Mouse (Mus musculus): ENCODE results near the gene Vax1. TPM values are rescaled to one million over a fixed set of nuclear protein-coding genes. Genes with fewer than 3 reads are reported as not detected.

Gene Vax1
- polyA plus RNA-seq, 1 experiment from 2014 or later = not detected

DNA sequence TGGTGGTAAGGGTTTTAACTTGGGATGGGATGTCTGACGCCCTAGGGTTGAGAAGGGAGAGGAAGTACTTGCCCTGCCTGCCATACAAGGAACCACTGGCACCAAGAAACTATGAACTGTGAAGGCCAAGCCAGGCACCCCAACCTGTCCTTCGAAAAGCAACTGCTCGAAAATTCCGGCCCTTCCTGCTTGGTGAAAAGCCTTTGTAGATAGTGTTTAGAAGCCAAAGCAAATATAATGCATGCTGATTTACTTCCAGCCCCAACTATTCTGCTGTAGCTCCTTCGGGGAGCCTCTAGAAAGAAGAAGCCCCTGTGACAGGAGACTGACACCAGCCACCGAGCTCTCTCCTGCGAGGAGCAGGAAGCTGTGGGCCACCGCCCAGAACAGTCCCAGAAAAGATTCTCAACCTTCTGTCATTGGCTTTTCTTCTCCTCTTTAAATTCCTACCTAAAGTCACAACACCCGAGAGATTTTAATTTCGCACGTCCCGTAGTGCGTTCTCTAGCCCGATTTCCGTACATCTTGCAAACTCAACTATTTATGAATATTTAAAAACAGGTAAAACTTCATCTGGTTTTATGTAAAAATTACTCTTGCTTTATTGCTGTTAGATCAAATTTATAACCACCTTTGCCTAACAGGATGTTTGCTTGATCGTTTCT, 4.8 kb downstream of the Vax1 start:
- Histone ChIP-seq H3K4me1 (ENCODE audit: control insufficient read depth, low read depth, low read length) (no peaks in the 10 kb centered on the region), H3K36me3 (ENCODE audit: control insufficient read depth, insufficient read depth) (no peaks in the 10 kb centered on the region), H3K4me2 (ENCODE audit: low read depth, low read length) (no peak overlapping the region), H3K27me3 (ENCODE audit: control insufficient read depth, insufficient read depth, low read depth, low read length) (peaks cover 95% of the 10 kb centered on the region), H3K9ac (ENCODE audit: low read depth, low read length) (no peak overlapping the region), H3K27ac (ENCODE audit: low read length) (no peak overlapping the region), H3K4me3 (ENCODE audit: low read depth, low read length) (no peak overlapping the region), H3K9me3 (replicated peaks; ENCODE audit: control insufficient read depth, low read length) (no peaks in the 10 kb centered on the region)
- WGBS (ENCODE audit: insufficient replicate concordance) = 7% methylated on average over 16 of the region's 16 CpGs
- ATAC-seq (ENCODE audit: low read depth) = no peak

DNA sequence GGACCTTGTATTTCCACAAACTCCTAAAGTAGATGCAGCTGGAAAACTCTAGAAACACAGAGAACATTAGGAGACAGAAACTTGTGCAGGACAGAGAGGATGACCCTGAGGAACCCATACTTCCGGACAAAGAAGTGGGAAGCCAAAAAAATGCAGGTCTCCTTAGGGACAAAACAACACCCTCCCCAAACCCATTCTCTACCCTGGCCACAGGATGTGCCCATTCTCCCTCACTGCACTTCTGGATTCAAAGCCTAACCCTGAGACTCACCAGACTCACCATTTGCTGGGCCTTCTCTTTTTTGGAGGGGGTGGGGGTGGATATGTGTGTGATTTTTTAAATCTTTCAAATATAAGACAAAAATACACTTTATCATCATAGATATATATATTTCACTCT, 5.7 kb downstream of the Vax1 start:
- 21% methylated on average over 1 of the region's 1 CpGs for WGBS (ENCODE audit: insufficient replicate concordance)
- Histone ChIP-seq H3K9me3 (replicated peaks; ENCODE audit: control insufficient read depth, low read length) (no peaks in the 10 kb centered on the region), H3K4me2 (ENCODE audit: low read depth, low read length) (no peak overlapping the region), H3K9ac (ENCODE audit: low read depth, low read length) (no peak overlapping the region), H3K4me1 (ENCODE audit: control insufficient read depth, low read depth, low read length) (no peaks in the 10 kb centered on the region), H3K4me3 (ENCODE audit: low read depth, low read length) (no peak overlapping the region), H3K36me3 (ENCODE audit: control insufficient read depth, insufficient read depth) (no peaks in the 10 kb centered on the region), H3K27me3 (ENCODE audit: control insufficient read depth, insufficient read depth, low read depth, low read length) (peaks cover 86% of the 10 kb centered on the region), H3K27ac (ENCODE audit: low read length) (no peak overlapping the region)
- ATAC-seq (ENCODE audit: low read depth) = no peak

DNA sequence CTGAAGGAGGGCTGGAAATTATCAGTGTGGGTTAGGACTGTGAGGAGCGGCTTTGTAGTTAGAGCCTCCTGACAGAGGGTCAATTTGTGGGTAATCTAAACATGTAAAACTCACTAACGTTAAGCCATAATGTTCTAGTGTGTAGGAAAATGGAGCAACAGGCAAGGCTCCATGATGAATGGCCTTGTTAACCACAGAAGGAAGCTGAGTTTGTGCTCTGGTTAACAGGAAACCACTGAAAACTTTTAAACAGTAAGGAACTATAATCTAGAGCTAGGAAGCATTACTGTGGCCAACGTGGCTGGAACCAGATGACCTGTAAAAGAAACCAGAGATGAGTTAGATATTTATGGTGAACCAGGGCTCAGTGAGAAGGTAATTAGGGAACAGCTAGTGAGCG, 13.2 kb downstream of the Vax1 start:
- Histone ChIP-seq H3K4me2 (ENCODE audit: low read depth, low read length) (no peak overlapping the region), H3K36me3 (ENCODE audit: control insufficient read depth, insufficient read depth) (no peaks in the 10 kb centered on the region), H3K4me1 (ENCODE audit: control insufficient read depth, low read depth, low read length) (no peaks in the 10 kb centered on the region), H3K9ac (ENCODE audit: low read depth, low read length) (no peak overlapping the region), H3K27me3 (ENCODE audit: control insufficient read depth, insufficient read depth, low read depth, low read length) (peaks cover 13% of the 10 kb centered on the region), H3K27ac (ENCODE audit: low read length) (no peak overlapping the region), H3K9me3 (replicated peaks; ENCODE audit: control insufficient read depth, low read length) (no peaks in the 10 kb centered on the region), H3K4me3 (ENCODE audit: low read depth, low read length) (no peak overlapping the region)
- 14% methylated on average over 4 of the region's 4 CpGs for WGBS (ENCODE audit: insufficient replicate concordance)
- no peak for ATAC-seq (ENCODE audit: low read depth)

DNA sequence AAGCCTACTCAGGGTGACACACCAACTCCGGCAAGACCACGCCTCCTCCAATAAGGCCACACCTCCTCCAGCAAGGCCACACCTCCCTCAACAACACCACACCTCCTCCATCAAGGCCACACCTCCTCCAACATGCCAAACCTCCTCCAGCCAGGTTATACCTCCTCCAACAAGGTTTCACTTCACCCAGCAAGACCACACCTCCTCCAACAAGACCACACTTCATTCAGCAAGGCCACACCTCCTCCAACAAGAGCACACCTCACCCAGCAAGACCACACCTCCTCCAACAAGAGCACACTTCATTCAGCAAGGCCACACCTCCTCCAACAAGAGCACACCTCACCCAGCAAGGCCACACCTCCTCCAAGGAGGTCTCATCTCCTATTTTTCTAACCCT, 15.7 kb downstream of the Vax1 start:
- Histone ChIP-seq H3K36me3 (ENCODE audit: control insufficient read depth, insufficient read depth) (no peaks in the 10 kb centered on the region), H3K27me3 (ENCODE audit: control insufficient read depth, insufficient read depth, low read depth, low read length) (no peaks in the 10 kb centered on the region)
- no peak for ATAC-seq (ENCODE audit: low read depth)

DNA sequence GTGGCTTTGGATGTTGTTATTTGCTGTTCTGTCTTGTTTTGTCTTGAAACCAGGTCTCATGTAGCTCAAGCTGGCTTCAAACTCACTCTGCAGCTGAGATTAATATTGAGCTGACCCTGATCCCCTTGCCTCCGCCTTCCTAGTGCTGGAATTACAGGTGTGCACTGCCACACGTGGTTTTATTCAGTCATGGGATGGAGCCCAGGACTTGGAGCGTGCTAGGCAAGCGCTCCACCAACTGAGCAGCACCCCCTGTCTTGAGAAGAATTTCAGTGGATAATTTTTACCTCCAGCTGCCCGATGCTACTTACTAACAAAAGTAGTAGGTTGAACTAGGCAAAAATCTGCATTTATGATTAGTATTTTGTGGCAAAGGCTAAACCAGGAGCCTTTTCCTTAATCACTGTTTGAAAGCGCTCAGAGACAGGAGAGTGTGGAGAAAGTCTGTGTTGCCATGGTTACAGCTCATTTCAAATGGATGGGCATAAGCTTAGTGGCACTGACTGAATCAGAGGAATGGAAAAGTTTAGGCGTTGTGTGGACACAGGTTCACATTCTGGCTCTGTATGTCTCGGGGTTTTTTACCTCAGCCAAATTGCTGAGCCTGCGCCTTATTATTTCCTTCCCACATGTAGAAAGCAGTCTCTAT, 24.2 kb downstream of the Vax1 start:
- Histone ChIP-seq H3K36me3 (ENCODE audit: control insufficient read depth, insufficient read depth) (no peaks in the 10 kb centered on the region), H3K4me3 (ENCODE audit: low read depth, low read length) (no peak overlapping the region), H3K27ac (ENCODE audit: low read length) (no peak overlapping the region), H3K9me3 (replicated peaks; ENCODE audit: control insufficient read depth, low read length) (no peaks in the 10 kb centered on the region), H3K4me1 (ENCODE audit: control insufficient read depth, low read depth, low read length) (no peaks in the 10 kb centered on the region), H3K9ac (ENCODE audit: low read depth, low read length) (no peak overlapping the region), H3K4me2 (ENCODE audit: low read depth, low read length) (no peak overlapping the region), H3K27me3 (ENCODE audit: control insufficient read depth, insufficient read depth, low read depth, low read length) (no peaks in the 10 kb centered on the region)
- 52% methylated on average over 9 of the region's 9 CpGs for WGBS (ENCODE audit: insufficient replicate concordance)
- no peak for ATAC-seq (ENCODE audit: low read depth)

More for the DNA sequence above, 15.7 kb downstream of the Vax1 start:
- no peaks in the 10 kb centered on the region for H3K9me3 ChIP-seq (replicated peaks; ENCODE audit: control insufficient read depth, low read length)
- no peaks in the 10 kb centered on the region for H3K4me1 ChIP-seq (ENCODE audit: control insufficient read depth, low read depth, low read length)
- no peak overlapping the region for H3K9ac ChIP-seq (ENCODE audit: low read depth, low read length)
- no peak overlapping the region for H3K27ac ChIP-seq (ENCODE audit: low read length)
- H3K4me3 ChIP-seq (ENCODE audit: low read depth, low read length) = no peak overlapping the region
- 51% methylated on average over 2 of the region's 2 CpGs for WGBS (ENCODE audit: insufficient replicate concordance)
- H3K4me2 ChIP-seq (ENCODE audit: low read depth, low read length) = no peak overlapping the region

DNA sequence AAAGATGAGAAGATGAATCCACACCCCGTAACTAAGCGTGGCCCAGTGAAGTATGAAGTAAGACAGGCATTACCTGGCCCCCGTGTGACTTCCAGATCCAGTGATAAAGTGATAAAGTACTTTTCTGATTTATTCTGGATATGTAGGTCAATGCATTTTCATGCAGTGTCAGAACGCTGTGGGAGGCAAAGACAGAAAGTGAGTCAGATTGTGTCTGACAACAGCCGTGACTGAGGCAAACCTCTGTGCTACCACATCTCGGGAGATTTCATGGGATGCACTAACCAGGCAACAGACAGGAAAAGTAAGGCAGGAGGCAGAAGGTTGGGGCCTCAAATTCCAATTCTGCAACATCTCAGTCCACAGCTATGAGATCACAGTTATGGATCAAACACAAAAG, 24.8 kb downstream of the Vax1 start:
- Histone ChIP-seq H3K9me3 (replicated peaks; ENCODE audit: control insufficient read depth, low read length) (no peaks in the 10 kb centered on the region), H3K36me3 (ENCODE audit: control insufficient read depth, insufficient read depth) (no peaks in the 10 kb centered on the region), H3K4me1 (ENCODE audit: control insufficient read depth, low read depth, low read length) (no peaks in the 10 kb centered on the region), H3K9ac (ENCODE audit: low read depth, low read length) (no peak overlapping the region), H3K27me3 (ENCODE audit: control insufficient read depth, insufficient read depth, low read depth, low read length) (no peaks in the 10 kb centered on the region), H3K4me3 (ENCODE audit: low read depth, low read length) (no peak overlapping the region), H3K27ac (ENCODE audit: low read length) (no peak overlapping the region), H3K4me2 (ENCODE audit: low read depth, low read length) (no peak overlapping the region)
- 60% methylated on average over 6 of the region's 6 CpGs for WGBS (ENCODE audit: insufficient replicate concordance)
- ATAC-seq (ENCODE audit: low read depth) = no peak

DNA sequence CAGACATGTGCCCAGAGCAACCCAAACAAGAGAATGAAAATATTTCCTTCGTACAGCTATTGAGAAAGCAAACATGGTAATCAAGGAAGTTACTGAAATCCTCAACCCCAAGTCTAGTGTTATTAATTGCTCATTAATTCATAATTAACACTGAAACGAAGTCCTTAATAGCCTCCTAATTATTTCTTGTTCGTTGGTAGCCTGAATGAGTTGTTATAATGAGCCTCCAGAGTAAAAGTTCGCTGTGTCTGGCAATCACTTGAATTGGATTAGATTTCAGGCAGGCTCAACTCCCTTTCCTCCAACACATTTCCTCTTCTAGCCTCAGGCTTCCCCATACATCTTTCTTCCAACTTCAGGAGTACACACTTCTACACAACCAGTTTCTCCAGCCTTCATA, 27.6 kb downstream of the Vax1 start:
- WGBS (ENCODE audit: insufficient replicate concordance) = 45% methylated on average over 4 of the region's 4 CpGs
- H3K4me3 ChIP-seq (ENCODE audit: low read depth, low read length) = no peak overlapping the region
- no peak overlapping the region for H3K27ac ChIP-seq (ENCODE audit: low read length)
- H3K36me3 ChIP-seq (ENCODE audit: control insufficient read depth, insufficient read depth) = no peaks in the 10 kb centered on the region
- no peaks in the 10 kb centered on the region for H3K9me3 ChIP-seq (replicated peaks; ENCODE audit: control insufficient read depth, low read length)
- ATAC-seq (ENCODE audit: low read depth) = no peak
- H3K4me1 ChIP-seq (ENCODE audit: control insufficient read depth, low read depth, low read length) = no peaks in the 10 kb centered on the region
- no peak overlapping the region for H3K9ac ChIP-seq (ENCODE audit: low read depth, low read length)
- H3K27me3 ChIP-seq (ENCODE audit: control insufficient read depth, insufficient read depth, low read depth, low read length) = no peaks in the 10 kb centered on the region
- H3K4me2 ChIP-seq (ENCODE audit: low read depth, low read length) = no peak overlapping the region

DNA sequence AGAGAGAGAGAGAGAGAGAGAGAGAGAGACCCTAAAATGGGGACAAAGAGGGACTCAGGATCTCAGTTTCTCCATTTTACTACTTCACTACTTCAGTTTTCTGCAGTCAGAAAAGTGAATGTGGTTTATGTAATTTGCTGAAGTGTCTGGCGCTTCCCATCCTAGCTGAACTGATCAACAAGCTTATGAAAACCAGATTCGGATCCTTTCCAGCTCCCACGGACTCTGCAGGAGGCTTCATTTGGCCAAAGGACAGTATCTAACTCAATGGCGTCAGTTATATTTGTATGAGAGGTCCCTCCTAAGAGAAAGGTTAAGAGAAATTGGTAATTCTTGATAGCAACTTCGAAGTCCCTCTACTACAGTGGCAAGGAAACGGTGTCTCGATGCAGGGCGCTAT, 34.5 kb downstream of the Vax1 start:
- Histone ChIP-seq H3K4me1 (ENCODE audit: control insufficient read depth, low read depth, low read length) (no peaks in the 10 kb centered on the region), H3K27me3 (ENCODE audit: control insufficient read depth, insufficient read depth, low read depth, low read length) (no peaks in the 10 kb centered on the region), H3K4me3 (ENCODE audit: low read depth, low read length) (no peak overlapping the region), H3K9me3 (replicated peaks; ENCODE audit: control insufficient read depth, low read length) (no peaks in the 10 kb centered on the region), H3K9ac (ENCODE audit: low read depth, low read length) (no peak overlapping the region), H3K4me2 (ENCODE audit: low read depth, low read length) (no peak overlapping the region), H3K36me3 (ENCODE audit: control insufficient read depth, insufficient read depth) (no peaks in the 10 kb centered on the region), H3K27ac (ENCODE audit: low read length) (no peak overlapping the region)
- 51% methylated on average over 8 of the region's 8 CpGs for WGBS (ENCODE audit: insufficient replicate concordance)
- no peak for ATAC-seq (ENCODE audit: low read depth)

DNA sequence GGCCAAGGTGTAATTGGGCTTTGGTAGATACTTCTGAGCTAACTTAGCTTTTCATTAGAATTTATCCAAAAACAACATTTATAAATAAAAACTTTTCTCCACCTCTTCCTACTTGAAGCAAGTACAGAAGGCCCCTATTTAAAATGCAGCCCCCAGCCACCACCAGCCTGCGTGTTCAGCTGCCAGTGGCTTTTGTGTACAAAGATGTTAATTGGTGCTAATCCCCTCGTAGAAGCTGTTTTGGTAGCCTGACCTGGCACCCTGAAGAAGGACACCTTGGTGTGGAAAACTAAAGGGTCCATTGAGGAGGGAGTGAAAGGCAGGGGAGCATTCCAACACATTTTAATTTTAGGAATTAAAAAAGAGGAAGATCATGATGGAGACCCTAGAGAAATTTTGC, 34.9 kb downstream of the Vax1 start:
- Histone ChIP-seq H3K9ac (ENCODE audit: low read depth, low read length) (no peak overlapping the region), H3K4me1 (ENCODE audit: control insufficient read depth, low read depth, low read length) (no peaks in the 10 kb centered on the region), H3K4me3 (ENCODE audit: low read depth, low read length) (no peak overlapping the region), H3K4me2 (ENCODE audit: low read depth, low read length) (no peak overlapping the region), H3K36me3 (ENCODE audit: control insufficient read depth, insufficient read depth) (no peaks in the 10 kb centered on the region), H3K27ac (ENCODE audit: low read length) (no peak overlapping the region), H3K27me3 (ENCODE audit: control insufficient read depth, insufficient read depth, low read depth, low read length) (no peaks in the 10 kb centered on the region), H3K9me3 (replicated peaks; ENCODE audit: control insufficient read depth, low read length) (no peaks in the 10 kb centered on the region)
- 27% methylated on average over 2 of the region's 2 CpGs for WGBS (ENCODE audit: insufficient replicate concordance)
- ATAC-seq (ENCODE audit: low read depth) = no peak

Data from liver, embryonic 16.5 days (tissue).